ENCODE assay signal across 8 mouse cellular contexts in genomic region chr2:164070765-164071436, GRCm38 (mm10). TPM values are rescaled to one million over a fixed set of nuclear protein-coding genes. Genes with fewer than 3 reads are reported as not detected.
DNase-seq lines count a peak whose midpoint lies in the region; ATAC-seq and TF ChIP-seq lines count a peak whose summit lies in the region.

TSS of gene Tomm34 (minus strand) at chr2:164071169.

- no peaks in the 10 kb centered on the region for H3K9me3 ChIP-seq in hindbrain, embryonic 14.5 days (ENCODE audit: control insufficient read depth, low read length)

- WGBS in hindbrain, embryonic 14.5 days: under 1% methylated on average over 43 of the region's 55 CpGs

- no peak for TF ChIP-seq CTCF in Patski (IDR thresholded peaks at IDR 0.05)

- H3K4me2 ChIP-seq in hindbrain, embryonic 14.5 days (replicated peaks): peak within 1 kb of the TSS; percentile 88

- ATAC-seq in Patski: peak; percentile 82
- peak; percentile 93 for ATAC-seq in hindbrain, embryonic 14.5 days (ENCODE audit: low FRiP score)

- CTCF ChIA-PET in Patski (lab: Charles Lee): interaction anchor here (1.5 kb wide), 1 partner anchor 16 kb away, joined by 5 read pairs; no protein-coding TSS in a partner anchor

- H3K27ac ChIP-seq in hindbrain, embryonic 14.5 days: peak within 1 kb of the TSS; percentile 85

- peak within 1 kb of the TSS; percentile 85 for H3K9ac ChIP-seq in hindbrain, embryonic 14.5 days

- no peaks in the 10 kb centered on the region for H3K27me3 ChIP-seq in Patski
- no peaks in the 10 kb centered on the region for H3K27me3 ChIP-seq in hindbrain, embryonic 14.5 days (ENCODE audit: control insufficient read depth, insufficient read depth, low read length)

- peak within 1 kb of the TSS; percentile 95 for H3K4me3 ChIP-seq in hindbrain, embryonic 14.5 days (replicated peaks; ENCODE audit: low read length)

- H3K4me1 ChIP-seq in hindbrain, embryonic 14.5 days (replicated peaks; ENCODE audit: control insufficient read depth, insufficient read depth, low read length): peaks cover 19% of the 10 kb centered on the region

- POLR2A ChIA-PET in Patski (lab: Charles Lee): interaction anchor here (0.6 to 1.6 kb wide), 3 partner anchors 9 to 411 kb away, joined by 3 to 4 read pairs (median 3); no protein-coding TSS in a partner anchor

- peak; percentile 57 for DNase-seq in Patski (ENCODE audit: low read depth, low spot score)
- DNase-seq in cerebellum, postnatal 14 days: peak; percentile 94 to 96
- peak; percentile 74 to 77 for DNase-seq in frontal cortex, postnatal 25 days (ENCODE audit: low spot score in 2 of 2)
- DNase-seq in hindbrain, embryonic 14.5 days (ENCODE audit: low spot score): peak; percentile 95
- peak; percentile 88 to 90 for DNase-seq in layer of hippocampus, postnatal 36 days
- peak; percentile 97 for DNase-seq in lung, postnatal 36 days
- peak; percentile 97 for DNase-seq in retina, postnatal 1 day
- peak; percentile 94 to 97 for DNase-seq in urinary bladder, adult 18-20 months (ENCODE audit: low spot score in 2 of 2)

- peaks cover 9% of the 10 kb centered on the region; the same call in 1 of the 2 replicates for H3K36me3 ChIP-seq in hindbrain, embryonic 14.5 days (replicated peaks; ENCODE audit: control insufficient read depth, insufficient read depth)

- in situ Hi-C loops in Patski (cut with MboI; ENCODE audit: low pct_unique_long_range_greater_than_20kb): no loop called here

RNA-seq across cellular contexts. Expression of gene Tomm34, which starts in this region (rescaled TPM):
- 58.3 TPM for polyA plus RNA-seq in Patski (2021)
- polyA plus RNA-seq in hindbrain, embryonic 14.5 days (2014; fragmentation: Nextera tagmentation; extraction: Ambion mirVana): 48.3 and 48.9 TPM in 2 replicates
- total RNA-seq in layer of hippocampus, postnatal 36 days (2021): 100 to 1,000 TPM in 1 of 2 experiments, 10 to 100 TPM in 1; 99.4 to 114 TPM

Comparison
In these comparisons a context has a peak if more than half of its experiments do, and no peak if none do; other contexts are left out.
1. Peak in every context shown above with its lines: DNase-seq, ATAC-seq, H3K4me3 ChIP-seq and H3K27ac ChIP-seq.